Mouse (Mus musculus) E14TG2a.4 (cell line): ENCODE results near the gene Zbtb20.

Source experiments
- CTCF ChIP-seq: conservative IDR thresholded peaks from 2 replicates; pipeline ENCODE4 v1.5.1; 2014; ENCODE audit warnings: low read length
- POU5F1 ChIP-seq: IDR thresholded peaks from 2 replicates; pipeline ENCODE4 v1.6.1; 2014; ENCODE audit warnings: low read length, borderline replicate concordance

DNA sequence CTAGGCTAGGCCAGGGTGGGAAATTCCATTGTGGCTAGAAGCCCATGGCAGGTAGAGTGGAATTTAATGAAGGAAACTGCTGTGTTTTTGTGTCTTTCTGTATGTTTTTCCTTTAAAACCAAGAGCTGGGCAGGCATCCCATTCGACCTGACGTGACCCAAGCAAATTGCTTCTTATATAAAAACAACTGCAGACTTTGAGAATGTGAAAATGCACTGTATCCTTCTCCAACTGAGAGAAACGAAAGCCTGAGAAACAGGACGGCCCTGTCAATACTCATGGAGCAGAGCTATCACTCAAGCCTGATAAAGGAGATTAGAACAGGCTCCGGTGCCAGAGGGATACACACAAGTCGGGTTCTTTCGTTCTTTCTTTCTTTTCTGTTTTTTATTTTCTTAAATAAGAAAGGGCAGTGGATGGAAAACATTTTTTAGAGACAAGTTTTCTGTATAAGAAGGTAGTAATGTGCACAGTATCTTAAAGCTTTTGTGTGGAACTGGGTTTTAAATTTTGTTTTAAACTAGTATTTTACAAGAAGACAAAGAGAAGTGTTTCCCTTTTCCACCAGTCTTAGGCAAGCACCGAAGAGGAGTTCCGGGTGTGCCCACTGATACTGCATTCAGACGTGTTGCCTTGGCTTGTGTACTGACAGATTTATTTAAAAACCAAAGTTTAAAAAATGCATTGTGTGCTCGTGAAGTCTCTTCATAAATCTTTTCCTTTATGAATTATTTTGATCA, 458.9 kb downstream of the Zbtb20 start:
- TF ChIP-seq CTCF (no peak), POU5F1 (no peak)
